Mouse (Mus musculus): ENCODE measurements around the gene Pts.

- no peak for TF ChIP-seq CHD2 (IDR thresholded peaks at IDR 0.05; ENCODE audit: low read length)
- no peak for TF ChIP-seq RAD21 (IDR thresholded peaks at IDR 0.05; ENCODE audit: low read depth, low read length)
- no peak for TF ChIP-seq E2F4 (IDR thresholded peaks at IDR 0.05; ENCODE audit: insufficient replicate concordance, low read depth, low read length)
- no peak for TF ChIP-seq MAFK (IDR thresholded peaks at IDR 0.05; ENCODE audit: insufficient replicate concordance, low read length)
These were observed 5.3 kb upstream of the Pts start for GRCm38 (mm10) chr9:50533791-50534190.

All from CH12.LX (cell line).